Mouse (Mus musculus) testis, postnatal 14 days (tissue): ENCODE measurements around the gene Hoxc12.

Experiments used
- DNase-seq: peaks from one replicate; pipeline ENCODE4 v3.0.0; 2021; ENCODE audit warnings: low spot score

Gene Hoxc12

GRCm38 (mm10) chr15:102981379-102982288, 45.1 kb downstream of the Hoxc12 start:
- DNase-seq: peak; percentile 49

- no peak for DNase-seq
These were observed 47.2 kb downstream of the Hoxc12 start for GRCm38 (mm10) chr15:102983716-102984115.

- DNase-seq: no peak
These were observed 48.0 kb downstream of the Hoxc12 start for GRCm38 (mm10) chr15:102984521-102984920.

DNA sequence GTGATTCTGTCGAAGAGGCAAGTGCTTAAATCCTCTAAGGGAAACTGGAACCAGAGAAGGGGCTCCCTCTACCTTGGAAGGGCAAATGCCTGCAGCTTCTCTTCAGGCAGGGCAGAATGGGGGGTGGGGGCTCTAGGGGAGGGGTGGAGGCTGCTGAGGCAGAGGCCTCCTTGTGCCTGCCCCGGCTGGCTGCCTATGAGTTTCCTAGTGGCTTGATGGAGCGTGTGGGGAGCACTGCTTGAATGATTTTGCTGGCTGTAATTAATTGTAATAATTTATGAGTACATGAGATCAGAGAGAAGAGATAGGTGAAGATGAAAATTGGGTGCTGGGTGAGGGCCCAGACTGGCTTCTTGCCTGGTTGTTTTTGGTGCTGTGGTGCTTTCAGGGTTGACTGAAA, 48.4 kb downstream of the Hoxc12 start:
- DNase-seq: no peak

DNA sequence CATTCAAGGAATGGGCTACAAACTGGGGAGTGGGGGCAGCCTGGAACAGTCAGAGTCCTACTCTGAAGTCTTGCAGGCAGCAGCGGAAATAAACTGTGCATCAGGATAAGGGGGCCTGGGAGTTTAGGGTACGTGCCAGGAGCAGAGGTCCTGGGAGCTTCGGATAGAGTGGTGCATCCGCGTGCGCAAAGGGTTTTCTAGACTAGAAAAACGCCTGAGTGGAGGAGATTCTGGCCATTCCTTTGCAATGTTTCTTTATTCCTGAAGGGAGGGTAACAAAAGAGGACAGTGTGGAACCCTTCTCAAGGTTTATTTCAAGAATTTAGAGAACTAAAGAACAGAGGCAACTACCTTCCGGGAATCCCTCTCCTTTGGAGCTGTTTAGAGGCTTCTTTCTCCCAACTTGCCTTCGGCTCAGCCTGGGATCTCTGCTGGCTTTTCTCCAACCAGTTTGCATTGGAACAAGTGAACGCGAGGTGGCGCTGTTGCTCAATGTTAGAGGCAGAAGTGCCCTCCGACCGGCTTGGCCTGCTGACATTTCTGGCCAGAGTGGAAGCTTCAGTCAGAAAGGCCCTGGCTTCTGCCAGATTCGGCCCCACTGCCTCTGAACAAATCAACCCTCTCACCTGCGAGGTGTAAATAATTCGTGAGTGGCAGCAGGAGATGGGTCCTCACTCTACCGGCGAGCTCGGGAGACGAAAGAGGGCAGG, 50.7 kb downstream of the Hoxc12 start:
- peak; percentile 87 for DNase-seq

- no peak for DNase-seq
These were observed 51.5 kb downstream of the Hoxc12 start for GRCm38 (mm10) chr15:102988078-102988477.
